Mouse (Mus musculus) heart, postnatal 36 days (tissue): ENCODE measurements around the gene Zbtb38. TPM values are rescaled to one million over a fixed set of nuclear protein-coding genes. Genes with fewer than 3 reads are reported as not detected.
A peak's percentile ranks its signal among the peaks of the same experiment; 100 is the strongest.

Experiments used
- DNase-seq, 2 experiments: peaks; one replicate each; pipeline ENCODE4 v3.0.0; 2021 to 2022
- intact Hi-C: fragments of 180-260 bp; cut with DNase I; formaldehyde crosslinking; loops from one replicate; pipeline ENCODE4 v1.15.1; 2025
- total RNA-seq, 2 experiments: library from RNA; stranded (reverse); gene quantifications; 2 replicates each; pipeline ENCODE4 v1.2.3; 2021

Zbtb38 gene
- total RNA-seq, 2 experiments from 2014 or later: 39.1 to 39.8 TPM

GRCm38 (mm10) chr9:96763025-96763424 is 10.4 kb upstream of the Zbtb38 start:
- no peak for DNase-seq
- intact Hi-C loops: loop anchor here (5.0 kb wide), 2 partner anchors 54 to 191 kb away; no protein-coding TSS in a partner anchor

- DNase-seq: peak; percentile 63 to 80
- intact Hi-C loops: loop anchor here (1.0 to 2.0 kb wide), 2 partner anchors 38 to 90 kb away; no protein-coding TSS in a partner anchor
These were observed 6.3 kb upstream of the Zbtb38 start for GRCm38 (mm10) chr9:96758749-96759597.

- DNase-seq: no peak
- intact Hi-C loops: no loop called here
These were observed 4.2 kb upstream of the Zbtb38 start for GRCm38 (mm10) chr9:96756638-96757435.

- intact Hi-C loops: loop anchor here (2.0 kb wide), 1 partner anchor 41 kb away; no protein-coding TSS in a partner anchor
- no peak for DNase-seq
These were observed 3.1 kb upstream of the Zbtb38 start for GRCm38 (mm10) chr9:96755761-96756160.

- no peak for DNase-seq
- intact Hi-C loops: loop anchor here (2.0 kb wide), 1 partner anchor 40 kb away; no protein-coding TSS in a partner anchor
These were observed 2.0 kb upstream of the Zbtb38 start for GRCm38 (mm10) chr9:96754625-96754969.

- no peak for DNase-seq
- intact Hi-C loops: loop anchor here (2.0 kb wide), 1 partner anchor 39 kb away; no protein-coding TSS in a partner anchor
These were observed 1.4 kb upstream of the Zbtb38 start for GRCm38 (mm10) chr9:96753921-96754624.

DNA sequence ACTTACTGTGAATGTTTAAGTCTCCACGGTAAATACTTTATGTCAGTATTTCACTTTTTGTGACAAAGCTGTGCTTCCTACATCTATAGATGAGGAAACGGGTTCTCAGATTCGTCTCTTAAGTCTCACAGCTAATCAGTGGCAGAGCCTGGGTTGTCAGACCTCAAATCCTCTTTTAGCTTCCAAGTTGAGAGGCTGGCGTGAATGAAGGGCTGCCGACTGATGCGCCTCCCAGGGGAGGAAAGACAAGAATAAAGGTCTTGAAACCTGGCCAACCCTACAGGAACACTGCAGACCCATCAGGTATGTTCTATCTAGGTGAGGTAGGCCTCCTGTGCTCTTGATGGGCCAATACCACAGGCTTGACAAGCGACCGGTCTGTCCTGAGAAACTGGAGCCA is 761 bp upstream of the Zbtb38 start:
- intact Hi-C loops: no loop called here
- DNase-seq: no peak

DNA sequence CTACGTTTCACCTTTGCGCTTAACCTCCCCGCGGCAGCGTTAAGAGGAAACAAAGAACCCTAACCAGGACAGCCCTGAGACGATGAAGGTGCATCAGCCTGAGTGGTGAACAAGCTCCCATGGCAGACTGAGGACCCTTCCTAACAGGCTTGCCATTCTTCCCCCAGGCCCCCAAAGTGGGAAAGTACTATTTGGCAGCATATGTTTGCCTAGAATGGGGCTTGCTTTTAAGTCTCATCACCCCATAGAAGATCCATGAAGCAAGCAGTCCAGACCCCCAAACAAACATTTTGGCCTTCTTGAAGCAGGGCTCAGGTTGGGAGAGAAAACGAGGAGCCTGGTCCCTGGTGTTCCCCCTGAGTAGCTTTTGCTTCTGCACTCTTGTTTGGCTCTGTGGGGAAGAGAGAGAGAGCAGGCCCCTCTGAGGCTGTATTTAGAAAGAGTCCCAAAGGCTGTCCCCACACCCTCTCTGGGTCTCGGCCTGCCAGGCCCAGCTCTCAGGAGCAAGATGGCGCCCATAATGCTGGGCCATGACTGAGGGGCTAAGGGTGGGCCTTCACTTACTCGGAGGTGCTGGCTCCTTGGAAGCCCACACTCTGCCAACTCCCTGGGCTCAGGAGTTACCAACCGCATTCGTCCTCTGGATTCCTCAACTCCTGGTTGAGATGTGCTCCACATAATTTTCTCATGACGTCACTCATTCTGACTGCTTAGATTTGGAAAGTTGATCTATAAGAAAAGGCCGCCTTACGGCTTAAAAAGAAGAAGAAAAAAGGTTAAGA is 619 bp downstream of the Zbtb38 start:
- intact Hi-C loops: no loop called here
- DNase-seq: no peak

DNA sequence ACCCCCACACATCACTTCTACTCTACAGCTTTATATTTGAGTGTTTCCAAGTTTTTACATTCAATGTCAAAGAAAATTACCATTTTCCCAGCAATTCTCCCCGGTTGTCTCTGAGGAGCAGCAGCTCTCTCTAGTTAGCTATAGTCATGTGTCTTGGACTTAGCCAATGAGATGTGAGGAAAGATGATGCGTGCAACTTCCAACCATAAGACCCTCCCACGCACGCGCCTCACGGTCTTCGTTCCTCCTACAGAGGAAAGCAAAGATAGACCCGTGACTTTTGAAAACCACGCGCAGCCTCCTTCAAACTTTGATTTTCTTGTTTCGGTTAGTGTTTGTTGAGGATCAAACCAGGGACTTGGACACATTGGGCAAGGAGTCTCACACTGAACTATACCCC is 2.0 kb downstream of the Zbtb38 start:
- intact Hi-C loops: no loop called here
- DNase-seq: no peak

DNA sequence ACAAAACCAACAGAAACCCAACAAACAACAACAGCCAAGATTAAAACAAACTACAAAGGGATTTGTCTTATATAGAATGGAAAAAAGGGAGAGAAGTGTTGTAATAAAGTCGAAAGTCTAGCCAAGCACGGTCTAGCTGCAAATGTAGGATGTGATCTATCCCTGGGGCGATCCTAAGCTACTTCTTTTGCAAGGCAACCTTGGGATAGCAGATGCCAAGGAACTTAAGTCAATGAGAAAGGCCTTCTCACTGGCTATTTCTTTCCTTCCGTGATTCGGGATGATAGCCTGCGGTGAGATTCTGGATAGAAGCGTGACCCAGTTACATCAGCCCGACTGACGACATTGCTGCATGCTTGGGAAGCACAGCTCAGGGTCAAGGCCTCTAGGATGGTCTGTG is 6.1 kb downstream of the Zbtb38 start:
- intact Hi-C loops: no loop called here
- no peak for DNase-seq

- intact Hi-C loops: no loop called here
- no peak for DNase-seq
These were observed 7.7 kb downstream of the Zbtb38 start for GRCm38 (mm10) chr9:96744909-96745308.

DNA sequence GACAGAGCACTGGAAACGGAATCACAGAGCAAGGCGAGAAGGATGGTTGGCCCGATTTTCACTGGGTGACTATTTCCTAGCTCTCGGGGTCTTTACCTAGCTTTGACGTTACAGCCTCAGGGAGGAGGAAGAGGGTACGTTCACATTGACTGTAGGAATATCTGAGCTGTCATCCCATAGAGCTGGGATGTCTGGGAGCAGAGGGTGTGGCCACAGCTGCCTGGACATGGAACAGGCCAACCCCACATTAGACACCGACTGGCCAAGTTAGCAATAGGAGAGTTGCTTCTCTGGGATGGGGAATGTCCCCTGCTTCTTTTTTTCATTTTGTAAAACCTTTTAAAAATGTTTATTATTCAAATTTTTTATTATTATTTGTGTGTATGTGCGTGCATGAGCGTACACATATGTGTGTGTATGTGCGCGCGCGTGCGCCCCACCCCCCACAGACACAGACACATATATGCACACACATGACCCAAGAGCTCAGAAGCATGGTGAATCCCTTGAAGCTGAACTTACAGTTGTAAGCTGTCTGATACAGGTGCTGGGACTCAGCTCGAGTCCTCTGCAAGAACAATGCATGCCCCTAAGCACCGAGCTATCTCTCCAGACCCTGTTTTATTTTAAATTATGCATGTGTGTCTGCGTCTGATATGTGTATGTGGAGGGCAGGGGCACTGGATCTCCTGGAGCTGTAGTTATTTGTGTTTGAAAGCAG is 11.1 kb downstream of the Zbtb38 start:
- intact Hi-C loops: no loop called here
- DNase-seq: no peak

DNA sequence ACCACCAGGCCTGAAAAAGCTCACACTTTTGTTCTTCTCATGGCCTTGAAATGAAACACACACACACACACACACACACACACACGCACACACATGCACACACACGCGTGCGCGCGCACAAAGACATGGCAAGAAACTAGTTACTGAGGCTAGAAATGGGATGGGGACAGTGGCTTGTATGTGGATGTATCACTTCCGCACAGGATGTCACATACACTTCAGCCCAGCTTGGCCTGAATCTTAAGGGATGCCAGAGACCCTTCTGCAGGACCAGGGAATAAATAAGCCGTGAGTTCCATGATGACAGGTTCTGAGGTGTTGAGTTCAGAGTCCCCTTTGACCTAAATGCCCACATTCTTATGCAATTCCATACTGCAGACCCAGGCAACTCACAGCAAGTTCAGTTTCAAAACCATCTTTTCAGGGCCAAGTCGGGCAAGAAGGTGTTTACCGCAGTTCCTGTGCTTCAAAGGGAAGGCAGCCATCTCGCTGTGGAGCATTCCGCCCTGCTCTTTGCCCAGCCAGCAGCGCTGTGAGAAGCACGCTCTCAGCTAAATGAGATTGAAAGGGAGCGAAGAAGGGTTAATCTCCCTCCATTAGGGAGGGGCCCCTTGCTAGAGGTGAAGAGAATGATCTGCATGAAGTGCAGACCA is 11.8 kb downstream of the Zbtb38 start:
- DNase-seq: peak in 1 of 2 experiments; percentile 49
- intact Hi-C loops: no loop called here

DNA sequence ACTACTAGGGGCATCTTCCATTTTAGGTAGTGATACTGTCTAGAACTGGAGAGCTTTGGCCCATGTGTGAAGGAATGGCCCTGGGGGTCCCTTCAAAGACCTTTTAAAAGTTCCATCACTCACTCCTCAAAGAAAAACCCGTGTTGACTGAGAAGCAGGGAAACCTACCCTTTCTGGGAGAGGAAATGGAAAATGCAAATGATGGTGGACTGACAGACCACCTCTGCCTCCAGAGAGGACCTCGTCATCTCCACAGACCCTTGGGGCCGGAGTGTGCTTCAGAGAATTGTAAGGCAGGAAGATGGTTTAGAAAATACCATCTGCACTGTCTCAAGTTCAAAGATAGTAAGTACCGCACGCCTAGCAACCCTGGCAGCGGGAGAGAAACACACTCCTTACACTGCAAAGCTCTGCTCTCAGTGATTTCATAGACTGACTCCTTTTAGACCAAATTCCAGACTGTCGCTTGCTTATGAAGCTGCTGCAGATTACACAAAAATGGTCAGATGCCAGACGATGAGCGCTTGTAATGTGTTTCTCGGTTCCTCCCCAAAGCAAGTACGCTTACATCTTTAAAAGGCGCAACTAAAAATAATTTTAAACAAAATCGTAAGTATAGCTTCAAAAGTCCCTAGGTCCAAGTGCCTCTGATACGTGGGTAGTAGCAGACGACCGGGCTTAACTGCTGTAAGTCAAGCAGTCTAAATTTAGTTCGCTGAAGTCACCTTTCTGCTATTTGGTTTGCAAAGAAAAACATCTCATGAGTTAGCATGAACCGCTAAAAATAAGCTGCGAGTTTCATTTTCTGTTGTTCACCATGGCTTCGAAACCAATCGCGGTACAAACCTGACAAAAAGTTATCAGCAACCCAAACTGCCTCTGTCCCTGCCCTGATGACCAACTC is 12.6 kb downstream of the Zbtb38 start:
- intact Hi-C loops: no loop called here
- DNase-seq: peak in 1 of 2 experiments; percentile 62

DNA sequence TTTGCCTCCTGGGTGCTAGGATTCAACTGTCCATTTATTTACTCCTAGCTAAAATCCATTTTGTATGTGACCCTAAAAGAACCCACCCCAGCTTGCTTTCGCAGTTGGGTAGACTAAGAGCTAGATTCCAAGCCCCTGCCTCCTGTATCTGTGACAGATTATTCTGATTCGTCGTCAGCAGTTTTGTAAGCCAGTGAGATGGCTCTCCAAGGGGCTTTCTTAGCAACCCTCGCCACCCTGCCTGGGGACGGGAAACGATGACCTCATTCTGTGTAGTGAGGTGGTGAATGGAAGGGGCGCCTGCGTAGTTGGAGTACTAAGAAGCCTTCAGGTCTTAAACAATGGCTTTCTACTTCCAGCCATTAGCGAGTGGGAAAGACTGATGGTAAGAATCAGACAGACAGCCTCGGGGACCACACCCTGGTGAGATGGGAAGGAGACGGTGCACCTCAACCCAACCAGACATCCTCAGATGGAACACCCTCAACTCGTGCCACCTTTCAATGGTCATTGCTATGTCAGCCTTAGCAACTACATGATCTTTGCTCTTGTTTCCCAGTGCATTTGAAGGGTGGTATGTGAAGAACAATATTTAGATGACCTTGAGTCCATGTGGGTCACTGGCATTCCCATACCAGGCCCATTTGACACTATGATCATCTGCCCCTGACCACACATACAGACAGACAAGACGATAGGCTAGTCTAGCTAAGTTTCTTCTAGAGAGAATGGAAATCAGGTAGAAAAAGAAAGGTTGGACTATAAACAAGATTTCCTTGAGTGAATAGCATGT is 13.9 kb downstream of the Zbtb38 start:
- DNase-seq: no peak
- intact Hi-C loops: no loop called here

GRCm38 (mm10) chr9:96735946-96736345 is 16.7 kb downstream of the Zbtb38 start:
- intact Hi-C loops: no loop called here
- DNase-seq: no peak

DNA sequence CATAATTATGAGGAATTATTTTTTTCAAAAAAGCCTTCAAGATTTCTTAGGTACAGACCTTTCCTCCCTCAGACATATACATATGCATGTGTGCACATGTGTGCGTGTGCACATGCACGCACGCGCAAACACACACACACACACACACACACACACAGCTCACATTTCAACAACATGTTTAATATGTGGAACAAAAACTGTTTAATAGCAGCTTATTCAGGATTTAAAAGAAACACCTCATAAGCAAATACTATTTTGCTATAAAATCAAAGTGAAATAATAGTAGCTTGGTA is 19.3 kb downstream of the Zbtb38 start:
- intact Hi-C loops: no loop called here
- DNase-seq: no peak
